Mouse (Mus musculus): ENCODE data around the gene Ano10.
A peak's percentile ranks its signal among the peaks of the same experiment; 100 is the strongest.

Gene Ano10

DNA sequence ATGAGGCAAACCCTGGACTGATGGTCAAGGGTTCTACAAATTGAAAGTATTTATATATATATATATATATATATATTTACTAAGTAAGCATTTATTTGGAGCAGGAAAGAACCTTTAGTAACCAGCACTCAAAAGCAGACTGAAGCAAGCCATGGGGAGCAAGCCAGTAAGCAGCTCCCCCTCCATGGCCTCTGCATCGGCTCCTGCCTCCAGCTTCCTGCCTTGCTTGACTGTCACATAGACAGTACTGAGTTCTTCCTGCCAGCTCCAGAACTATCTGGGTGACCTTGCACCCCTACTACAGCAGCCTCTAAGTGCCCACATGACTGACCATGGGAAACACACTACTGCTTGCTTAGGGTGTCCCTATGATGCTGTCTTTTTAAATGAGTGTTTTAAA, 141.7 kb downstream of the Ano10 start:
- DNase-seq, result no peak

- DNase-seq, result no peak
Measured at GRCm38 (mm10) chr9:122152063-122152462, 142.2 kb downstream of the Ano10 start.

DNA sequence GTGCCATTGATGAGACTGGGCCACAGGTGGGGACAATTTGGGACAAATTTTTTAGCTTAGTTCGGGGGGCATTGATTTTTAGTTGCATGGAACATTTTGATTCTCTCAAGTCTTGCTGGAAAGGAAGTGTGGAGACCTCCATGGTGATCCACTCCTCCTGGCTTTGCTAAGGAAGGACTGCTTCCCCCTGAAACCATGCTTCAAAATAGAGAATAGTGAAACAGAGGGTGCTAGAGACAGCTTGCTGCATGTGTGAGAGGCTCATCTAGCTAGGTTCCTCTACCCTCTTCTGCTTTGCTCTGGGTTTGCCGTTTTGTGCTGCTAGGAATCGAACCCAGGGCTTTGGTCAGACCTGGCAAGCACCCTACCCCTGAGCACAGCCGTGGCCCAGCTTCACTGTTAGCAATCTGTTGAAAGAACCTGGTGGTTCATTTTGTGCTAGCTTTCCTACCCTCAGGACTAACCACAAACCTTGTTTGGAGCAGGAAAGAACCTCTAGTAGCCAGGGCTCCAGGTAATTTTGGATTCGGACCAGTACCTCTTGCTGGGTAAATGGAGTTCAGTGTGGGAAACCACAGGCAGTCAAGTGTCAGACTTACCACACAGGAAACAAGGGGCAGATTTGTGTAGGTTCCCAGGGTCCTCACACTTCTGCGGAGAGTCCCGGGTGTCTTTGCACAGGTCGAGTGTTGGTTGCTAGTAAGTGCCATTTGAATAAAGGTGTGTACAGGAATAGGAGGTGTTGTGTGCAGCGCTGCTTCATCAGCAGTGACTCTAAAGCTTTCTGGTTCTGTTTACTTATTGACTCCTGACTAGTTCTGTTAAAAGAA, 144.0 kb downstream of the Ano10 start:
- no peak for DNase-seq

DNA sequence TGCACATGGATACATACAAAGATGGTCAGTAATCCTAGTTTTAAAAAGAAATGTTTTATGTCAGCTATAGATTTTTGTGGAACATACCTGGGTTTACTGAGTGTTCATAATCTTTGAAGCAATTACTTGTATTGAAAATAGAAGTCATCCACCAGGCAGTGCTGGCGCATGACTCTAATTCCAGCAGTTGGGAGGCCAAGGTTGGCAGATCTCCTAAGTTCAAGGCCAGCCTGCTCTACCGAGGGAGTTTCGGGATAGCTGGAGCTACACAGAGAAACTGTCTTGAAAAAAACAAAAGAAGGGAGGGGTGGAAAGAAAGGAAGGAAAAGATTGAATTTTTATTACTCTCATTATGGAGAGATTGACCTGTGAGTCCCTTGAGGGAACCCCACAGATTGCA, 145.9 kb downstream of the Ano10 start:
- no peak for DNase-seq

- DNase-seq, result no peak
Measured at GRCm38 (mm10) chr9:122146124-122146870, 147.9 kb downstream of the Ano10 start.

- DNase-seq, result no peak
Measured at GRCm38 (mm10) chr9:122145677-122146076, 148.5 kb downstream of the Ano10 start.

- DNase-seq, result no peak
Measured at GRCm38 (mm10) chr9:122144776-122145175, 149.4 kb downstream of the Ano10 start.

- no peak for DNase-seq
Measured at GRCm38 (mm10) chr9:122143219-122143618, 151.0 kb downstream of the Ano10 start.

DNA sequence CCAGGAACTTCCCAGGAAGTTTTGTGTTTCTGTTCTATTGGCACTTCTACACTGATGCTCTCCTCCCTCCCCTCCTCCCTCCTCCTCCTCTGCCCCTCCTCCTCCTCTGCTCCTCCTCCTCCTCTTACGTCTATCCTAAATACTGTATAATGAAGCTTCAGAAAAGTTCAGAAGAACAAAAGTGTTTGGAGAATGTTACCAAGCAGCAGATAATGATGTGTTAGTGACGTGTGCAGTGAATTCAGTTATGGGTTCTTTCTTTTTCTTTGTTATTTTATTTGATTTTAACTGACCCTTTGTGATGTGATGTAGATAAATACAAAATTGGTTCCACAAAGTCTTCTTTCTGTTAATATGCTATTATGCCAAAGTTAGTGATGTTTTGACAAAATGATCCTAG, 155.0 kb downstream of the Ano10 start:
- no peak for DNase-seq

DNA sequence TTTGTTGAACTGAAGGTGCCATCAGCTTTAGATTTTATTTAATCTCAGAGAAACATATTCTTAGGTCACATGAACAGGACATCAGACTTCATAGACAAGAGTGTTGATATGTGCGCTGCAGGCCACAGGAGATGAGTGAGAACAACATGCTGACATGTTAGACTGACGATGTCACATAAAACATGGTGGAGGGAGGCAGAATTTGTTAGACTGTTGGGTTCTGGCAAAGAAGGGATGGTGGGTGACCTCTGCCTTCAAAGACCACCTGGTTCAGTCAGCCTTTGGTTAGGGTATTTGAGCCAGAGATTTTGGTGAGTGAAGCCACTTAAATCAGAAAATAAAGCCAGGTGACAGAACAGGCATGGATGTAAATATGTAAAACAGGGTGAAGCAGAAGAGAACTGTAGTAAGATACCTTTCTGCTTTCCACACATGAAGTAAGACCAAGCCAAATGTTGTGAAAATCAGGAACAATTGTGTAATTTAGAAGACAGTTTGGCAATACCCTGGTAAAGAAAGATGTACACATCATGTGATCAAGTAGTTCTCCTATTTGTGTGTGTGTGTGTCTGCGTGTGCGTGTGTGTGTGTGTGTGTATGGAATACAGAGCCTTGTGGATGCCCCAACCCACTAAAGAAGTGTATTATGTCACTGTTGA, 155.7 kb downstream of the Ano10 start:
- no peak for DNase-seq

DNA sequence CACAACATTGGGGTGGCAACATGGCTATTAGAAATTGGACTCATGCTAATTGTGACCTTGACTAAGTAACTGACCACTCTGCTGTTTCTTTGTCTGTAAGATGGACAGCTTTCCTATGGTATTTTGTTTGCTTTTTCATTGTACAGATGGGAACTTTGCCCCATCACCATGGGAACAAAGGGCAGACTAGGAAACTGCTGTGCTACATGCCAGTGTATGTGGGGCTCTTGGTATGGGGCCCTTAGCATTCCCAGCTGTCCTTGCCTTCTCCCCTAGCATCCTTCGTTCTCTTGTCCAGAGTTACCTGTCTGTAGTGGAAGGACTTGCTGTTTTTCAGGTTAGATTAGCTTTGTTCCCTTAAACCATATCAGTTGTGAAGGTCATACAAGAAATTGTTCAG, 156.3 kb downstream of the Ano10 start:
- DNase-seq, result no peak

DNA sequence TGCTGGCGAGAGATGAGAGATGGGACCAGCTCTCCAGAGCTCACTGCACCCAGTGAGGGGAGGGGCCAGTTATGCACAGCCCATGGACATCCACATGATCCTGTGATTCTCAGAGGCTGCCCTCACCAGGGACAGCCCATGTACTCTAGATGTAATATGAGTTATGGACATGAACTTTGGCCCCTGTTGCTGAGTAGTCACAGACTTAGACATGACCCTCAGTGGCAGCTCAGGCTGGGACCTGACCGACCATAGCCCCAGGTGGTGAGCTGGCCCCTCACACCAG, 158.4 kb downstream of the Ano10 start:
- DNase-seq, result no peak

GRCm38 (mm10) chr9:122135095-122135884, 158.9 kb downstream of the Ano10 start:
- DNase-seq, result no peak

DNA sequence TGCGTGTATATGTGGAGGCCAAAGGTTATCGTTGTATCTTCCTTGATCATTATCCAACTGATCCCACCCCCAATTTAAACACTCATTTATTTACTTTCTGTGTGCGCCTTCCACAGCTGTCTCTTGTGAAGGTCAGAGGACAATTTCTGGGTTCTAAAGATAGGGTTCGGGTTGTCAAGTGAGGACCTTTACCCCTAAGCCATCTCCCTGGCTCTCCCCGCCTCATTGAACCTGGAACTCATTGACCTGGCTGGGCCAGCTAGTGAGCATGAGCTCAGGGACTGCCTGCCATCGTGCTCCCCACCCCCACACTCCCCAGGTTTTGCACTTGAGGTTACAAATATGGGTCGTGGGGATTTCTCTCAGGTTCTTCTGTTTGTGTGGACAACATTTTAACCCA, 162.1 kb downstream of the Ano10 start:
- DNase-seq, result no peak

DNA sequence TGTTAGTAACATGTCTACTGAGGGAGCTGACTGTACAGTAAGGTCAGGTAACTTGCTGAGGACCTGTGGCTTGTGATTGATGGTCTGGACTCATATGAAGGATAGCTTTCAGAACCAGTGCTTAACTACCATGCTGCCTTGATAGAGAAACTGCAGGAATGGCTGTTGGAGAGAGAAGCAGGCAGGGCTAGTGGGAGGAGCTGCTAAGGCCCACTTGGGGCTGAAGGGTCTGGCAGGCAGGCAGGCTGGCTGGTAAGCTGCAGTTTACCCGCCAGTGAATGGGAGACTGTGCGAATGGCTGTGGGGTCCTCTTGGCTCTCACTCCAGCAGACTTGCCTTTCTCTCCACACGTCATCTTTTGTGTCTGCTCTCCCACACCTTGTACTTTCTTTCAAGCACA, 163.6 kb downstream of the Ano10 start:
- DNase-seq, result no peak

GRCm38 (mm10) chr9:122128686-122129085, 165.5 kb downstream of the Ano10 start:
- DNase-seq, result peak; percentile 35

DNA sequence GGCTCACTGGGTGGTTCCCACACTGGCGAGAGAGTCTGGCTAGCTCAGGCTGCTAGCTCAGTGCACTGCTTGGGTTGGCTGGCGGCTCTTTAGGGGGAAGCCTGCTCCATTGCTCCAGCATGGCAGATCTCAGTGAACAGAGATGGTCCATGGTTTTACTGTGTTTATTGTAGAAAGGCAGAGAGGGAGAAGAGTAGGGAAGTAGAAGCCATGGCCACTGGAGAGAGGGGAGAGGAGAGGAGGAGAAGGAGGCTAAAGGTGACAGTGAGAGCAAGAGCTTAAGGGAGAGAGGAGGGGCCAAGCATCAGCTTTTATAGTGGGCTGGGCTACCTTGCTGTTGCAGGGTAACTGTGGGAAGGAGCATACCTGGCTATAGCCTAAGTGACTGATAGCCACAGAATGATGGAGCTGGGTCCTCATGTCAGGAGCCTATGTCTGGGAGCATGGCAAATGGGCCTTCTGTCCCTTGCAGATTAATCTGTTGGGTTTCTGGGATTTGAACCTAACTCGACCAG, 166.9 kb downstream of the Ano10 start:
- no peak for DNase-seq

DNA sequence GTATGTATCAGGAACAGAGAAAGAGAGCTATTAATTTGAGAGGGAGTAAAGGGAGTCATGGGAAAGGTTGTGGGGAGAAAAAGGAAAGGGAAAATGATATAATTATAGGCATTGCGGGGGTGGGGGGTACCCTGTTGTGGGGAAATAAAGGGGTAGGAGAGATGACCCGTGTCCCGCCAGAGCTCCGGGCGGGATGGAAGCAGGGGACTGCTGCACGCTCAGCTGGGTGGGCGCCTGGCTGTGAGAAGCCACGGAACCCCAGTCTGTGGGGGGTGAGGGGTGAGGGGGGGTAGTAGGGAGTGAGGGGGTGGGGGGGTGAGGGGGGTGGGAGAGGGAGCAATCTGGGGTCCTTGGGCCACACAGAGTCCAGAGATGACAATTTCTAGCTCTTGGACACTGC, 167.4 kb downstream of the Ano10 start:
- DNase-seq, result no peak

All from right cerebral cortex, adult 18-20 months (tissue).